ENCODE assay signal across 9 mouse cellular contexts in the genomic region with DNA sequence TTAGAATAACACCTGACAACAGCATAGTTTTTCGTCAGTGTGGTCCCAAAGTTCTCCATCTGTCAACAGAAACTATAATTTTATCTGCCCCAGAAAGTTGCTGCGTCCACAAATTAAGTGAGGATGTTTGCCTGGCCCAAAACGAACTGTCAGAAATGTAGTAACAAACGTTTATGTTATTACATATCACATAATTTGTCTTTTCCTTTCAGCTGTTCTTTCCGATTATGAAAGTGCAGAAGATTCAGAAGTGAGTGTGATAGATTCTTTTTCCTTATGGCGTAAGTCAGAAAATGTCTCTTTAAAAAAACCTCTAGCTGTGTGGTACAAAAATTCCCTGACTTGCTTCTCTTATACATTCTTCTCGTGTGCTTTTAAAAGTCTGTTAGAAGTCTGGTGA. TPM values are rescaled to one million over a fixed set of nuclear protein-coding genes. Genes with fewer than 3 reads are reported as not detected.
DNase-seq lines count a peak whose midpoint lies in the region; ATAC-seq and TF ChIP-seq lines count a peak whose summit lies in the region.
"Had no signal": no experiment of that assay in that cellular context is flagged by ENCODE, and none has a peak within 500 bp of the region (broad histone marks: within the 10 kb centered on the region; RNA-seq: fewer than 3 reads in every experiment).

No protein-coding gene starts in this region.

- H3K9ac ChIP-seq in liver, adult 2 months (ENCODE audit: low read depth, low read length), result no peak overlapping the region; the same call in 1 of the 2 replicates
- peak overlapping the region; percentile 95 for H3K9ac ChIP-seq in embryonic facial prominence, embryonic 14.5 days (ENCODE audit: low read depth, low read length)
- H3K9ac ChIP-seq in intestine, postnatal 0 days (ENCODE audit: low read depth, low read length), result peak overlapping the region; percentile 84; the same call in 1 of the 2 replicates
- H3K9ac ChIP-seq in neural tube, embryonic 13.5 days, result peak overlapping the region; percentile 97

- peak overlapping the region; percentile 91; the same call in 1 of the 2 replicates for H3K4me3 ChIP-seq in liver, adult 2 months (ENCODE audit: insufficient read depth, low read depth, low read length)
- peak overlapping the region; percentile 92 for H3K4me3 ChIP-seq in embryonic facial prominence, embryonic 14.5 days (ENCODE audit: low read depth, low read length)
- H3K4me3 ChIP-seq in intestine, postnatal 0 days (ENCODE audit: low read depth, low read length), result peak overlapping the region; percentile 84
- peak overlapping the region; percentile 90 for H3K4me3 ChIP-seq in neural tube, embryonic 13.5 days

- no peaks in the 10 kb centered on the region for H3K27me3 ChIP-seq in liver, adult 2 months (ENCODE audit: control insufficient read depth, insufficient read depth, low read length)
- H3K27me3 ChIP-seq in embryonic facial prominence, embryonic 14.5 days (replicated peaks; ENCODE audit: control insufficient read depth, insufficient read depth, low read length), result no peaks in the 10 kb centered on the region
- no peaks in the 10 kb centered on the region for H3K27me3 ChIP-seq in intestine, postnatal 0 days (replicated peaks; ENCODE audit: control insufficient read depth, insufficient read depth, low read length)
- no peaks in the 10 kb centered on the region for H3K27me3 ChIP-seq in neural tube, embryonic 13.5 days

- peaks cover 7% of the 10 kb centered on the region; the same call in 1 of the 2 replicates for H3K79me2 ChIP-seq in liver, adult 2 months (ENCODE audit: control insufficient read depth, insufficient read depth, low read length)

- no peak for TF ChIP-seq CTCF in liver, adult 2 months (IDR thresholded peaks at IDR 0.05; ENCODE audit: low read depth, low read length)
- TF ChIP-seq CTCF in intestine, postnatal 0 days (IDR thresholded peaks at IDR 0.05; ENCODE audit: low read depth), result no peak

- TF ChIP-seq POLR2A in liver, adult 2 months (IDR thresholded peaks at IDR 0.05; ENCODE audit: extremely low read depth, insufficient read depth, low read length), result no peak

- H3K27ac ChIP-seq in liver, adult 2 months (replicated peaks; ENCODE audit: insufficient read depth, low read depth, low read length), result no peak overlapping the region
- H3K27ac ChIP-seq in embryonic facial prominence, embryonic 14.5 days (replicated peaks; ENCODE audit: low read depth, low read length), result peak overlapping the region; percentile 97
- H3K27ac ChIP-seq in intestine, postnatal 0 days (ENCODE audit: low read depth, low read length), result no peak overlapping the region
- H3K27ac ChIP-seq in neural tube, embryonic 13.5 days (replicated peaks), result peak overlapping the region; percentile 99

- WGBS in liver, adult 2 months, result 51% methylated on average over 7 of the region's 7 CpGs
- 63% methylated on average over 7 of the region's 7 CpGs for whole genome bisulfite sequencing in embryonic facial prominence, embryonic 14.5 days
- 41% methylated on average over 7 of the region's 7 CpGs for WGBS in intestine, postnatal 0 days
- WGBS in neural tube, embryonic 13.5 days, result 77% methylated on average over 7 of the region's 7 CpGs

- no peak for ATAC-seq in embryonic facial prominence, embryonic 14.5 days (ENCODE audit: low read depth)
- ATAC-seq in intestine, postnatal 0 days, result no peak
- ATAC-seq in neural tube, embryonic 13.5 days (ENCODE audit: low read depth), result no peak

- H3K9me3 ChIP-seq in embryonic facial prominence, embryonic 14.5 days (ENCODE audit: control insufficient read depth, low read length), result no peaks in the 10 kb centered on the region
- no peaks in the 10 kb centered on the region for H3K9me3 ChIP-seq in intestine, postnatal 0 days (ENCODE audit: control insufficient read depth)
- no peaks in the 10 kb centered on the region for H3K9me3 ChIP-seq in neural tube, embryonic 13.5 days

- peaks cover 37% of the 10 kb centered on the region for H3K36me3 ChIP-seq in liver, adult 2 months (ENCODE audit: control insufficient read depth, insufficient read depth, low read length)
- peaks cover 74% of the 10 kb centered on the region for H3K36me3 ChIP-seq in embryonic facial prominence, embryonic 14.5 days (ENCODE audit: control insufficient read depth, insufficient read depth, low read length)
- peaks cover 36% of the 10 kb centered on the region for H3K36me3 ChIP-seq in intestine, postnatal 0 days (ENCODE audit: control insufficient read depth, insufficient read depth)
- peaks cover 69% of the 10 kb centered on the region for H3K36me3 ChIP-seq in neural tube, embryonic 13.5 days

- peak overlapping the region; percentile 70 for H3K4me2 ChIP-seq in embryonic facial prominence, embryonic 14.5 days (ENCODE audit: low read depth, low read length)
- peak overlapping the region; percentile 79 for H3K4me2 ChIP-seq in intestine, postnatal 0 days (replicated peaks; ENCODE audit: low read depth)
- H3K4me2 ChIP-seq in neural tube, embryonic 13.5 days, result peak overlapping the region; percentile 90

- DNase-seq in liver, adult 2 months (ENCODE audit: extremely low read depth, low read depth, low spot score), result no peak
- DNase-seq in liver, result no peak
- no peak for DNase-seq in embryonic facial prominence, embryonic 14.5 days (ENCODE audit: low spot score)
- no peak for DNase-seq in layer of hippocampus, postnatal 25 days (ENCODE audit: extremely low spot score in 1 of 2, low spot score in 1 of 2)
- no peak for DNase-seq in spleen, postnatal 36 days (ENCODE audit: low spot score in 2 of 2)
- DNase-seq in left cerebral cortex, adult 18-20 months (ENCODE audit: low spot score in 2 of 2), result no peak
- DNase-seq: spleen, adult 18-20 months had no signal

- H3K4me1 ChIP-seq in liver, adult 2 months (ENCODE audit: control insufficient read depth, insufficient read depth, low read length), result peaks cover 7% of the 10 kb centered on the region; the same call in 1 of the 2 replicates
- H3K4me1 ChIP-seq in embryonic facial prominence, embryonic 14.5 days (ENCODE audit: control insufficient read depth, insufficient read depth, low read length), result peaks cover 14% of the 10 kb centered on the region; the same call in 1 of the 2 replicates
- H3K4me1 ChIP-seq in intestine, postnatal 0 days (replicated peaks; ENCODE audit: control insufficient read depth, insufficient read depth, low read length), result no peaks in the 10 kb centered on the region
- H3K4me1 ChIP-seq in neural tube, embryonic 13.5 days (replicated peaks), result peaks cover 30% of the 10 kb centered on the region

RNA-seq across cellular contexts. Expression of gene Casc3, which starts 6.0 kb away (rescaled TPM):
- total RNA-seq in liver, adult 2 months (2014; rRNA removed), result 3.6 and 6.6 TPM in 2 replicates
- polyA plus RNA-seq in liver, adult 2 months (2012; rRNA removed), result 11.2 and 12.5 TPM in 2 replicates
- polyA plus RNA-seq in embryonic facial prominence, embryonic 14.5 days (2014; fragmentation: Nextera tagmentation; extraction: Ambion mirVana), result 32.2 and 34.0 TPM in 2 replicates
- 10.8 and 12.4 TPM in 2 replicates for polyA plus RNA-seq in intestine, postnatal 0 days (2015; fragmentation: Nextera tagmentation; extraction: Ambion mirVana)
- polyA plus RNA-seq in neural tube, embryonic 13.5 days (2015; fragmentation: Nextera tagmentation; extraction: Ambion mirVana), result 55.1 and 57.7 TPM in 2 replicates
- 10 to 100 TPM; 53.3 to 60.6 TPM for total RNA-seq in layer of hippocampus, postnatal 25 days (2021)
- total RNA-seq in left cerebral cortex, adult 18-20 months (2021), result 10 to 100 TPM; 53.0 to 57.3 TPM

RNA-seq across cellular contexts. Expression of gene Msl1, which starts 15.4 kb away (rescaled TPM):
- total RNA-seq in liver, adult 2 months (2014; rRNA removed), result 15.5 and 17.7 TPM in 2 replicates
- 17.0 and 17.2 TPM in 2 replicates for polyA plus RNA-seq in liver, adult 2 months (2012; rRNA removed)
- 18.1 and 18.5 TPM in 2 replicates for polyA plus RNA-seq in embryonic facial prominence, embryonic 14.5 days (2014; fragmentation: Nextera tagmentation; extraction: Ambion mirVana)
- 12.6 and 15.1 TPM in 2 replicates for polyA plus RNA-seq in intestine, postnatal 0 days (2015; fragmentation: Nextera tagmentation; extraction: Ambion mirVana)
- polyA plus RNA-seq in neural tube, embryonic 13.5 days (2015; fragmentation: Nextera tagmentation; extraction: Ambion mirVana), result 31.5 and 33.2 TPM in 2 replicates
- total RNA-seq in layer of hippocampus, postnatal 25 days (2021), result 100 to 1,000 TPM; 170 to 176 TPM
- 100 to 1,000 TPM; 182 to 185 TPM for total RNA-seq in left cerebral cortex, adult 18-20 months (2021)

RNA-seq across cellular contexts. Expression of gene Rapgefl1, which starts 25.9 kb away (rescaled TPM):
- total RNA-seq in liver, adult 2 months (2014; rRNA removed), result 0.13 and 0.18 TPM in 2 replicates
- 1.4 and 1.9 TPM in 2 replicates for polyA plus RNA-seq in liver, adult 2 months (2012; rRNA removed)
- polyA plus RNA-seq in embryonic facial prominence, embryonic 14.5 days (2014; fragmentation: Nextera tagmentation; extraction: Ambion mirVana), result 5.7 and 6.3 TPM in 2 replicates
- 0.69 and 0.80 TPM in 2 replicates for polyA plus RNA-seq in intestine, postnatal 0 days (2015; fragmentation: Nextera tagmentation; extraction: Ambion mirVana)
- 5.6 and 6.7 TPM in 2 replicates for polyA plus RNA-seq in neural tube, embryonic 13.5 days (2015; fragmentation: Nextera tagmentation; extraction: Ambion mirVana)
- 100 to 1,000 TPM; 185 to 222 TPM for total RNA-seq in layer of hippocampus, postnatal 25 days (2021)
- 100 to 1,000 TPM; 133 to 139 TPM for total RNA-seq in left cerebral cortex, adult 18-20 months (2021)

RNA-seq across cellular contexts. Expression of gene Nr1d1, which starts 35.6 kb away (rescaled TPM):
- 19.0 and 45.4 TPM in 2 replicates for total RNA-seq in liver, adult 2 months (2014; rRNA removed)
- 75.4 and 106 TPM in 2 replicates for polyA plus RNA-seq in liver, adult 2 months (2012; rRNA removed)
- 1.1 and 1.9 TPM in 2 replicates for polyA plus RNA-seq in embryonic facial prominence, embryonic 14.5 days (2014; fragmentation: Nextera tagmentation; extraction: Ambion mirVana)
- 4.1 and 5.1 TPM in 2 replicates for polyA plus RNA-seq in intestine, postnatal 0 days (2015; fragmentation: Nextera tagmentation; extraction: Ambion mirVana)
- 3.4 and 3.6 TPM in 2 replicates for polyA plus RNA-seq in neural tube, embryonic 13.5 days (2015; fragmentation: Nextera tagmentation; extraction: Ambion mirVana)
- total RNA-seq in layer of hippocampus, postnatal 25 days (2021), result 10 to 100 TPM; 78.1 to 92.2 TPM
- total RNA-seq in left cerebral cortex, adult 18-20 months (2021), result 100 to 1,000 TPM in 1 of 2 experiments, 10 to 100 TPM in 1; 87.2 to 122 TPM

RNA-seq across cellular contexts. Expression of gene Wipf2, which starts 52.8 kb away (rescaled TPM):
- 1.5 and 1.9 TPM in 2 replicates for total RNA-seq in liver, adult 2 months (2014; rRNA removed)
- 3.1 TPM in 2 replicates for polyA plus RNA-seq in liver, adult 2 months (2012; rRNA removed)
- 3.9 and 4.3 TPM in 2 replicates for polyA plus RNA-seq in embryonic facial prominence, embryonic 14.5 days (2014; fragmentation: Nextera tagmentation; extraction: Ambion mirVana)
- 3.9 and 5.0 TPM in 2 replicates for polyA plus RNA-seq in intestine, postnatal 0 days (2015; fragmentation: Nextera tagmentation; extraction: Ambion mirVana)
- polyA plus RNA-seq in neural tube, embryonic 13.5 days (2015; fragmentation: Nextera tagmentation; extraction: Ambion mirVana), result 4.3 and 4.6 TPM in 2 replicates
- 10 to 100 TPM; 57.2 to 61.4 TPM for total RNA-seq in layer of hippocampus, postnatal 25 days (2021)
- 10 to 100 TPM; 73.3 to 75.5 TPM for total RNA-seq in left cerebral cortex, adult 18-20 months (2021)

Comparison
In these comparisons a context has a peak if more than half of its experiments do, and no peak if none do; other contexts are left out.
1. H3K27ac ChIP-seq: peak in embryonic facial prominence, embryonic 14.5 days (single experiment) and neural tube, embryonic 13.5 days (single experiment); none in liver, adult 2 months (single experiment) and intestine, postnatal 0 days (single experiment).
2. Peak in every context shown above with its lines, with median percentiles within 50 percentile points of each other: H3K4me3 ChIP-seq and H3K4me2 ChIP-seq.